Mouse (Mus musculus) olfactory bulb, adult 2 months (tissue): ENCODE data around the gene Id3. TPM values are rescaled to one million over a fixed set of nuclear protein-coding genes. Genes with fewer than 3 reads are reported as not detected.
A peak's percentile ranks its signal among the peaks of the same experiment; 100 is the strongest.
"Not testable (repeated sequence)": the region's sequence is repeated elsewhere in the genome, so short reads cannot be mapped to it uniquely, and the experiment has no call there.

Experiments used
- H3K27ac ChIP-seq: fragments of 200-500 bp; 2 replicates; pipeline ENCODE4 v1.5.1; 2012; ENCODE audit warnings: low read depth, low read length; ENCODE audit not compliant: insufficient read depth
- H3K4me1 ChIP-seq: fragments of 200-500 bp; 2 replicates; pipeline ENCODE4 v1.6.1; 2012; ENCODE audit warnings: low read length; ENCODE audit not compliant: control insufficient read depth, insufficient read depth
- H3K4me3 ChIP-seq: fragments of 200-500 bp; 2 replicates; pipeline ENCODE4 v1.5.1; 2012; ENCODE audit warnings: mild to moderate bottlenecking, low read depth, low read length, moderate library complexity; ENCODE audit not compliant: insufficient read depth
- CTCF ChIP-seq: fragments of 200-500 bp; IDR thresholded peaks from 2 replicates; pipeline ENCODE4 v1.5.1; 2012; ENCODE audit warnings: low read depth, mild to moderate bottlenecking, low read length, moderate library complexity; ENCODE audit not compliant: insufficient read depth
- POLR2A ChIP-seq: fragments of 200-500 bp; IDR thresholded peaks from 2 replicates; pipeline ENCODE4 v1.6.1; 2012; ENCODE audit warnings: mild to moderate bottlenecking, low read depth, low read length, moderate library complexity; ENCODE audit not compliant: insufficient read depth
- WGBS: fragments of 180-500 bp; shearing (Covaris S2); methylation state at CpG from one replicate; pipeline ENCODE4 v1.1.7; 2018; 5-methylcytosine and 5-hydroxymethylcytosine counted together
- polyA plus RNA-seq: library from polyadenylated mRNA; stranded (reverse); fragments of >200 nt; gene quantifications from 2 replicates; pipeline ENCODE4 v1.2.4, GENCODE M21; 2012; ENCODE audit warnings: low replicate concordance; ENCODE audit not compliant: missing spikeins, insufficient read depth, insufficient read length

The Id3 gene
- polyA plus RNA-seq = not detected in 2 replicates

DNA sequence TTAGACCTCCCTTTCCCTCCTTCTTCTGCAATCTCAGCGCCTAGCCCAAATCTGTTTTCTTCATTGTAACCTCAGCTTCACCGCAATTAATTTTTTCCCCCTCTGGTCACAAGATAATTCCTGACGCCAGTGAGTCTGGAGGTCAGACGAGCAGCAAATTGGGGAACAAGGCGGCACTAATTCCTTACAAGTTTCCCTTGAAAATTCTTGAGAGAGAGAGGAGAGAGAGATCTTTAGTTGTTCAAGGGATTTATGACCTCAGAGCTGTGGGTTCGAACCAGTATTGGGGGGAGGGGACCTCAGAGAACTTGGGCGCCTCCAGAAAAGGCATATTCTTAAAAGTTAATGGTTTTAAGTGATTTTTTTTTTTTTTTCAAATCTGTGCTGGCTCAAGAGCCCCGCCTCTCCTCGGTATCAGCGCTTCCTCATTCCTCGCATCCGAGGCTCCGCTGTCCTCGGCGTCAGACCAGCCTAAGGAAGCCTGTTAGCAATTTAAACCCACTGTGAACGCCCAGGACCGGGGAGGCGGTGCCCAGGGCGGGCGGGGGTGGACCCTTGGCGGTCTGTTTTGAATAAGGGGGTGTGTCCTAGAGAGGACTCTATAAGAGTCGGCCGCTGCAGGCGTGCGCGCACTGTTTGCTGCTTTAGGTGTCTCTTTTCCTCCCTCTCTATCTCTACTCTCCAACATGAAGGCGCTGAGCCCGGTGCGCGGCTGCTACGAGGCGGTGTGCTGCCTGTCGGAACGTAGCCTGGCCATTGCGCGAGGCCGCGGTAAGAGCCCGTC, at the start of gene Id3:
Gene Id3, plus strand, starts transcription at position 305 of the 784 bp plus-strand sequence.
- WGBS = 4% methylated on average over 39 of the region's 39 CpGs
- TF ChIP-seq CTCF = no peak
- peak; percentile 63 for TF ChIP-seq POLR2A

DNA sequence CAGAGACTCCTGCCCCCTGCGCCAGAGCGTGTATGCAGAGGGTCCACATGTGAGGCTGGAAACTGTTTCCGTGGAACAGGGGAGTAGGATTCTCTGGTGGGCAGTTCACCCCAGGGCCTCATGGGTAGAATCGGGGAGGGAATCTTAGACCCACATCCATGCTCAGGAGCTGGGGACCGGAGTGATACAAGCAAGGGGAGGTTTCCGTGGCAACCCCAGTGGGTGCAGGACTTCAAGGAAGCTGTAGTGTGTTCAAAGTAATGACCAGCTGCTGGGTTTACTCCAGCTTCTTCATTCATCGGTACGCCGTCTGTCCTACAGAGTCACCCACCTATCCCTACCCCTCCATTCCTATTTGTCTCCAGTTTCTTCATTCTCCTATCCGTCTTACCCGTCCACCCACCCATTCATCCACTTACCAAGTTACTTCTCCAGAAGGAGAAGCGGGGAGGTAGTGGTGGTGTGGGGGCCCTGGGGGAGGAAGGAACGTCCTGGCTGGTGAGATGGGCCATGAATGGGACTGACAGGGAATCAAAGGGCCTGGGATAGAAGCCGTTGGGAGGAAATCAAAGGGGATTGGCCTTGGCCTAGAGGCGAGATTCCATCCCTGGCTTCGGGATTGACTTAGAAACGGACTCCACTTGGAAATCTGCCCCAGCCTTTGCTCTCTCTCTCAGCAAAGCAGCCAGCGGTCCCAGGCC, 48.6 kb upstream of the Id3 start:
- WGBS = 60% methylated on average over 18 of the region's 18 CpGs
- Histone ChIP-seq H3K27ac (no peak overlapping the region), H3K4me3 (no peak overlapping the region), H3K4me1 (peaks cover 11% of the 10 kb centered on the region)
- no peak for TF ChIP-seq POLR2A
- no peak for TF ChIP-seq CTCF

More for the DNA sequence above, at the start of gene Id3:
- Histone ChIP-seq H3K4me1 (peaks cover 30% of the 10 kb centered on the region), H3K27ac (peak within 1 kb of the TSS; percentile 70), H3K4me3 (peak within 1 kb of the TSS; percentile 63)

DNA sequence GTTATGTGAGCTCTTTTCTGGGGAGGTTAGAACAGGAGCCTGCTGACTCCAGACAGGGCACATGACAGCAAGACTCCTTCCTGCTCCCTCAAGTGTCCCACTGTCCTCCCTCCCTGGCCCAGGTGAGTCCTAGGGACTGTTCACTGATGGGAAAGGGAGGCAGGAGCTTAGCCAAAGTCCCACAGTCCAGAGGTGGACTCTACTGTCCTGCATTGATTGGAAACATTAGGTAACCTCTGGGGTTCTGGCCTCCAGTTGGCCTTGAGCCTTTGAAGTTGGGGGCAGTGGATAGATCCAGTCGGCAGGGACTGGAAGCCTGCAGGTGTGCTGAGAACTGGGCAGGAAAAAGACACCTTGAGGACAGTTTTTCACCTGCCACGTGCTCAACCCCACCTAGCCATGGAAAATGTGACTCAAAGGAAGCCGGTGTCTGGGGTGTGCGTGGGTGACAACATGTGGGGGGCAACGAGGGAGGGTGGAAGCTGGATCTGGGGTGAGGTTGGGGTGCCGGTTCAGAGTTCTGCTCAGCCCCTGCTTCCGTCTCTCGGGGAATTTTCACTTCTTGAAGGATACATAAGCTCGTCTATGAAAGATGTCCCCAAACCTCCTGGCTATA, 47.7 kb upstream of the Id3 start:
- Histone ChIP-seq H3K4me3 (no peak overlapping the region), H3K4me1 (peaks cover 11% of the 10 kb centered on the region), H3K27ac (no peak overlapping the region)
- no peak for TF ChIP-seq POLR2A
- TF ChIP-seq CTCF = no peak
- 85% methylated on average over 9 of the region's 9 CpGs for WGBS

DNA sequence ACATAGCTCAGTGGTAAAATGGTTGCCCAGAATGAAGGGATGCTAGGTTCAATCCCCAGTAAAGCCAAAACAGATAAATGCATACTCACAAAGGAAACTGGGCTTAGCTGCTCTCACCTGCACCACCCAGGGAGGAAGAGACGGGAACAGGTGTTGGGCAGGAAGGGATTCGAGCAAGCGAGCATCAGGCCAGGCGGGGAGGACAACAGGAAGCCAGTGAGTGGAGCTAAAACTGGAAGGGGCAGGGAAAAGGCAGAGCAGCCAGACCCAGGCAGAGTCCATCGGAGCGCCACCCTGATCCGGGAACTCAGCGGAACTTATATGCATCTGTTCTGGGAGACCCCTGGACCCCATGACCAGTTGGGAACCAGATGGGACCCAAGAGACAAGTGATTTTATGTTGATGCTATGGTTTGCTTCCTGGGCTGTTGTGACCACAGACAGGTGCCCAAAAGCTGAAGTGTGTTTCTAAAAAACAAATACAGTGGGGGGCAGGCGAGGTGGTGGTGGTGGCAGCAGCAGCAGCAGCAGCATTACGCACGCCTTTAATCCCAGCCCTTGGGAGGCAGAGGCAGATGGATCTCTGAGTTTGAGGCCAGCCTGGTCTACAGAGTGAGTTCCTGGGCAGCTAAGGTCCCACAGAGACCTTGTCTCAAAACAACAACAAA, 46.7 kb upstream of the Id3 start:
- WGBS = 88% methylated on average over 11 of the region's 11 CpGs
- no peak overlapping the region for H3K4me3 ChIP-seq
- TF ChIP-seq CTCF = no peak
- no peak for TF ChIP-seq POLR2A

DNA sequence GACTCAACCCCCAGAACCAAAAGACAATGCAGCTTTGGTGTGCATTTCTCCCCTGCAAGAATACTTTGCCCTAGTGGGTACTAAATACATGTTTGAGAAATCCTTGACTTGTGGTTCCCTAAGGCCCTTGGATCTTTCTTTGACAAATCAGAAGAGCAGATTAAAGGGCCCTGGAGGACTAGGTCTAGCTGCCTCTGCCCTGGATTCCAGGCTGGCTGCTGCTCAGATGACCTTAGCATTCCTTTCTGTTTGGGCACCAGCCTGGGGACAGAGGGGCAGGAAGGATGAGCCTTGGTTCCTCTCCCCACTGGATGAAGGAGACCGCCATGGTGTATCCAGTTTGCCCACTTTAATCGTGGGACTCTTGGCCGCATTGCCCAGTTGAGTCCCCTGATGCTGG, 44.9 kb upstream of the Id3 start:
- WGBS = 98% methylated on average over 3 of the region's 3 CpGs
- TF ChIP-seq CTCF (no peak), POLR2A (no peak)
- no peak overlapping the region for H3K4me3 ChIP-seq

More for the DNA sequence above, 46.7 kb upstream of the Id3 start:
- H3K27ac ChIP-seq = no peak overlapping the region
- peaks cover 11% of the 10 kb centered on the region for H3K4me1 ChIP-seq

DNA sequence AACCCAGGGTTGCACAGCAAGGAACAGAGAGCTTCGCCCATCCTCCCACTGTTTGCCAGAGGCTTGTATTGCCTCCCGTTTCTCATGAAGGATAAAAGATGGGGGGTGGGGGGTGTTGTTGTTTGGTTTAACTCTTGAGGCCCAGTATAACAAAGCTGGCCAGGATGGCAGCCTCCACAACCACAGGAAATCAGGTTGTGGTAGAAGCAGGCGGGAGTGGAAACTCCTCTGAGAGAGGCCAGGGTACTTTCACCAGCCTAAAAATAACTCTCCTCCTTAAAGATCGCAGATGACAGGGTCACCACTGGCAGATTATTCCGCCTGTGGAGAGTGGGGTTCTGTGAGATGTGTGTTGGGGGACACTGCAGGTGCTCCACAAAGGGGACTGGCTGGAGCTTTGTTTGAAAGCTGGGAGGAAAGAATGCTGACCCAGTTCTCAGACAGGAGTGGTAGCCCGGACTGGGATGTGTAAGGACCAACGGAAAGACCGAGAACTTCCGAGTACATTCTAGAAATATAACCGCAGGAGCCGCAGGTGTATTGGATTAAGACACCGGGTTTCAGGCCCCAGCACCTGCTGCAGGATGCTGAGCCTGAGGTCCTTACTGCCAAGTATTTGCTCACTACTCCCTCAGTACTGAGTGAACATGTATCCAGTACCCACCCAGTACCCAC, 42.8 kb upstream of the Id3 start:
- Histone ChIP-seq H3K4me3 (no peak overlapping the region), H3K4me1 (peaks cover 12% of the 10 kb centered on the region), H3K27ac (no peak overlapping the region)
- WGBS = 73% methylated on average over 12 of the region's 12 CpGs
- no peak for TF ChIP-seq POLR2A
- TF ChIP-seq CTCF = no peak

More for the DNA sequence above, 44.9 kb upstream of the Id3 start:
- Histone ChIP-seq H3K4me1 (peaks cover 11% of the 10 kb centered on the region), H3K27ac (no peak overlapping the region)

DNA sequence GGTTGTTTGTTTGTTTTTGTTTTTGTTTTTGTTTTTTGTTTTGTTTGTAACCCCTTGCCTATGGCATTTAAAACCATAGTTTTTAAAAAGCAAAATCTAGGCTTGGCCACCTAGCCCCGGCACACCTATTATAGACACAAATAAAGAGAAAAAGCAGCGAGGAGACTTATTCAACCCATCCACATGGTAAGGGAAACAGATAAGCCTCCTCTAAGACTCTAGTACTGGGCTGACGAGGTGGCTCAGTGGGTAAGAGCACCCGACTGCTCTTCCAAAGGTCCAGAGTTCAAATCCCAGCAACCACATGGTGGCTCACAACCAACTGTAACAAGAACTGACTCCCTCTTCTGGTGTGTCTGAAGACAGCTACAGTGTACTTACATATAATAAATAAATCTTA, 41.5 kb upstream of the Id3 start:
- H3K4me1 ChIP-seq = peaks cover 12% of the 10 kb centered on the region
- H3K27ac ChIP-seq, H3K4me3 ChIP-seq: not testable (repeated sequence)
- WGBS = 94% methylated on average over 4 of the region's 4 CpGs

DNA sequence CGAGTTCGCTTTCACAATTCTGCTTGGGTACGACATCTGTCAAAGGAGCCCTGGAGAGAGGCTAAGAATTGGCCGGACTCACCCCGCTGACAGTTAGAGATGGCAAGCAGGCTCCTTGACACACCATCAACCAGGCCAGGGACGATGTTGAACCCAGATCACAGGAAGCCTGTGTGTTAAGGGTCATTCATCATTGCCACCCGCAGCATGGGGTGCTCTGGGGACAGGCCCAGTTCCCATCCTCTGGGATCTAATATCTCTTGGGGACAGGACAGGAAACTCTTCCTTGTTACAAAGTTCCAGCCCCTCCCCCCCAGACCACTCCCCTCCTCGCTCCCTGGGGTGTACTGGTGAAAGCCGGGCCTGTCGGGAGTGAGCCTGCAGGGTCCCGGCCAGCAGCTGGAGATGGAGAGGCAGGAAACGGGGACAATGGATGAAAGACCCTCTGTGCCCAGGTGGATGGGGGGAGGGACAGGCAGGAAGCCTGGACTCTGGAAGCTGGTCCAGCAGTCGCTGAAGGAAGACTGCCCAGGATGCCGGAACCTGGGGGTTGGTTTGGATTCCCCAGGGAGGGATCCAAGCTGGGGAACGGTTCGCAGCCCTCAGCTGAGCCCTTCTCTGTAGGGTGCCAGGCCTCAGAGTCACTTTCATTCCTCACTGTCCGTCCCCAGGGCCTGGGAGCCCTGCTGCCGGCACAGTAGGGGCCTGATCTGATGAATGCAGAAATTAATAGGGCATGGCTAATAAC, 38.5 kb upstream of the Id3 start:
- WGBS = 40% methylated on average over 18 of the region's 18 CpGs
- no peak overlapping the region for H3K4me3 ChIP-seq
- TF ChIP-seq CTCF = no peak
- TF ChIP-seq POLR2A = no peak
- no peak overlapping the region for H3K27ac ChIP-seq
- peaks cover 12% of the 10 kb centered on the region for H3K4me1 ChIP-seq
